Comparison of ENCODE assay signal across 8 mouse cellular contexts in the genomic region with DNA sequence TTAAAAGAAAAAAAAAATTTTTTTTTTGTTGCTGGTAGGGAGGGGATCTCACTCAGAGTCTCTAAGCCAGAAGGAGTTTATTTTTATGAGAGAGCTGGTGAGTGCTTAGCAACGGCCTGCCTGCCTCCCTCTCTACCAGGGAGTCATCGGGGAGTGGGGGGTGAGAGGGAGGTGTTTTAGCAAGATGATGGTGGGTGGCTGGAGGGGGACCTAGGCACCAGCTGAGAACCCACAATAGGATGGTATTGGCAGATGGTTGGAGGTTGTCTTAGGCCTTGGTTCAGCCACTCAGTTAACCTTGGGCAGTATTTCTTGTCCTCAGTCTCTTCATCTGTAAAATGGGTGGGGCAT. TPM values are rescaled to one million over a fixed set of nuclear protein-coding genes. Genes with fewer than 3 reads are reported as not detected.
A peak's percentile ranks its signal among the peaks of the same experiment; 100 is the strongest.
DNase-seq lines count a peak whose midpoint lies in the region; ATAC-seq and TF ChIP-seq lines count a peak whose summit lies in the region.

No protein-coding gene starts in this region.

- no peaks in the 10 kb centered on the region for H3K9me3 ChIP-seq in heart, embryonic 14.5 days (ENCODE audit: control insufficient read depth, low read length)
- no peaks in the 10 kb centered on the region for H3K9me3 ChIP-seq in hindbrain, embryonic 11.5 days (ENCODE audit: control insufficient read depth, low read length)
- H3K9me3 ChIP-seq in liver, embryonic 12.5 days (replicated peaks): no peaks in the 10 kb centered on the region

- peak overlapping the region; percentile 91 for H3K9ac ChIP-seq in heart, embryonic 14.5 days (ENCODE audit: low read length)
- H3K9ac ChIP-seq in hindbrain, embryonic 11.5 days (ENCODE audit: low read depth, low read length): no peak overlapping the region
- peak overlapping the region; percentile 94; the same call in 1 of the 2 replicates for H3K9ac ChIP-seq in liver, embryonic 12.5 days

- intact Hi-C loops in heart, postnatal 36 days (cut with DNase I): loop anchor here (2.0 kb wide), 2 partner anchors 45 to 55 kb away; no protein-coding TSS in a partner anchor

- ATAC-seq in heart, embryonic 14.5 days (ENCODE audit: insufficient number of reproducible peaks, insufficient read depth, low FRiP score, low read depth): no peak
- no peak for ATAC-seq in hindbrain, embryonic 11.5 days (ENCODE audit: low FRiP score)
- no peak for ATAC-seq in liver, embryonic 12.5 days

- H3K4me2 ChIP-seq in heart, embryonic 14.5 days (ENCODE audit: low read length): peak overlapping the region; percentile 94
- peak overlapping the region; percentile 69 for H3K4me2 ChIP-seq in hindbrain, embryonic 11.5 days (replicated peaks; ENCODE audit: low read depth, low read length)
- peak overlapping the region; percentile 99 for H3K4me2 ChIP-seq in liver, embryonic 12.5 days

- no peak for TF ChIP-seq POLR2A in brain, embryonic 14.5 days (IDR thresholded peaks at IDR 0.05; ENCODE audit: borderline replicate concordance, extremely low read depth, insufficient read depth, insufficient read length, poor library complexity, severe bottlenecking)

- TF ChIP-seq CTCF in brain, embryonic 14.5 days (IDR thresholded peaks at IDR 0.05; ENCODE audit: borderline replicate concordance, extremely low read depth, insufficient read depth, insufficient read length): no peak

- no peak for DNase-seq in heart, postnatal 36 days
- DNase-seq in brain, embryonic 14.5 days (ENCODE audit: low read depth): peak; percentile 51
- DNase-seq in hindbrain, embryonic 11.5 days (ENCODE audit: low spot score): no peak
- peak; percentile 49 to 68 for DNase-seq in right cerebral cortex, postnatal 36 days (ENCODE audit: low spot score in 2 of 2)
- DNase-seq in thymus, postnatal 10 days (ENCODE audit: low spot score in 2 of 2): no peak
- DNase-seq in adrenal gland, postnatal 25 days: no peak

- peaks cover 36 to 48% of the 10 kb centered on the region in 2 experiments for H3K4me1 ChIP-seq in heart, embryonic 14.5 days (ENCODE audit: control insufficient read depth in 2 of 2, insufficient read depth in 2 of 2, low read length in 2 of 2)
- H3K4me1 ChIP-seq in hindbrain, embryonic 11.5 days (replicated peaks; ENCODE audit: control insufficient read depth, insufficient read depth, low read length): peaks cover 10% of the 10 kb centered on the region
- peaks cover 72% of the 10 kb centered on the region for H3K4me1 ChIP-seq in liver, embryonic 12.5 days

- H3K36me3 ChIP-seq in heart, embryonic 14.5 days (ENCODE audit: control insufficient read depth, insufficient read depth, low read length): 0 out of 2 replicates have a peak, but pooled peaks cover 5% of the 10 kb centered on the region
- H3K36me3 ChIP-seq in hindbrain, embryonic 11.5 days (ENCODE audit: control insufficient read depth, insufficient read depth, low read length): no peaks in the 10 kb centered on the region
- 0 out of 2 replicates have a peak, but pooled peaks cover 3% of the 10 kb centered on the region for H3K36me3 ChIP-seq in liver, embryonic 12.5 days

- 21% methylated on average over 2 of the region's 2 CpGs for WGBS in heart, embryonic 14.5 days
- 53% methylated on average over 2 of the region's 2 CpGs for WGBS in hindbrain, embryonic 11.5 days
- 33% methylated on average over 2 of the region's 2 CpGs for WGBS in liver, embryonic 12.5 days (ENCODE audit: insufficient replicate concordance)

- peak overlapping the region; percentile 72 to 91 for H3K27ac ChIP-seq in heart, embryonic 14.5 days (replicated peaks in 1 of 2; ENCODE audit: control insufficient read depth in 1 of 2, insufficient read depth in 1 of 2, low read depth in 2 of 2, low read length in 2 of 2)
- H3K27ac ChIP-seq in hindbrain, embryonic 11.5 days (ENCODE audit: low read depth, low read length): no peak overlapping the region
- H3K27ac ChIP-seq in liver, embryonic 12.5 days: peak overlapping the region; percentile 22; the same call in 1 of the 2 replicates

- no peaks in the 10 kb centered on the region for H3K27me3 ChIP-seq in heart, embryonic 14.5 days (ENCODE audit: control insufficient read depth, insufficient read depth, low read length)
- no peaks in the 10 kb centered on the region for H3K27me3 ChIP-seq in hindbrain, embryonic 11.5 days (ENCODE audit: control insufficient read depth, insufficient read depth, low read length)
- H3K27me3 ChIP-seq in liver, embryonic 12.5 days (replicated peaks): no peaks in the 10 kb centered on the region

- peak overlapping the region; percentile 87 to 89 for H3K4me3 ChIP-seq in heart, embryonic 14.5 days (ENCODE audit: control insufficient read depth in 1 of 2, insufficient read depth in 1 of 2, low read depth in 1 of 2, low read length in 2 of 2)
- peak overlapping the region; percentile 86 for H3K4me3 ChIP-seq in hindbrain, embryonic 11.5 days (ENCODE audit: low read depth, low read length)
- H3K4me3 ChIP-seq in liver, embryonic 12.5 days: peak overlapping the region; percentile 90

RNA-seq across cellular contexts. Expression of a gene that starts 1.7 kb away (rescaled TPM):
- polyA plus RNA-seq in heart, embryonic 14.5 days (2014; fragmentation: Nextera tagmentation; extraction: Ambion mirVana): 64.2 and 66.8 TPM in 2 replicates
- 100 to 1,000 TPM; 101 to 102 TPM for total RNA-seq in heart, postnatal 36 days (2021)
- polyA plus RNA-seq in brain, embryonic 14.5 days (2012; rRNA removed): 67.2 and 96.3 TPM in 2 replicates
- 46.6 and 64.0 TPM in 2 replicates for polyA plus RNA-seq in hindbrain, embryonic 11.5 days (2014; fragmentation: Nextera tagmentation; extraction: Ambion mirVana)
- 22.1 and 24.9 TPM in 2 replicates for polyA plus RNA-seq in liver, embryonic 12.5 days (2016; fragmentation: Nextera tagmentation; extraction: Ambion mirVana)
- total RNA-seq in adrenal gland, postnatal 25 days (2021): 598 and 906 TPM in 2 replicates

Comparison
In these comparisons a context has a peak if more than half of its experiments do, and no peak if none do; other contexts are left out.
1. DNase-seq: peak in brain, embryonic 14.5 days (single experiment) and right cerebral cortex, postnatal 36 days (2 of 2); none in heart, postnatal 36 days (0 of 2), hindbrain, embryonic 11.5 days (single experiment), thymus, postnatal 10 days (0 of 2) and adrenal gland, postnatal 25 days (single experiment).
2. Peak in every context shown above with its lines, with median percentiles within 50 percentile points of each other: H3K4me2 ChIP-seq and H3K4me3 ChIP-seq.